Comparison of ENCODE assay signal across 28 mouse cellular contexts in the genomic region with DNA sequence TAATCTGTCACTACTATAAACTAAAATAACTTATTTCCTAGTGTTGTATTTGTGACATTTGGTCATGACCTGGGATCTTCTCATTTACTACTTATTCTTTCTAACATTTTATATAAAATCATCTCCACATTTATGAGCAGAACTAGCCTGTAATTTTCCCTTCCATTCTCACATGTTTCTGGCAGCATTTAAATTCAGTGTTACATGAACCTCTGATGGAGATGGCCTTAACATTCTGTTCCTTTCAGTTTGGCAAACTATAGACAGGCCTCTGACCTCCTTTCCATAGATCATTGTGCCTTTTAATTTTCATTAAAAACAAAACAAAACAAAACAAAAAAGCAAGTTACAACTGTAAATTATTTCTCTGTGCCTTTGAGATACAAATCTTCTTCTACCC.
"Had no signal": no experiment of that assay in that cellular context is flagged by ENCODE, and none has a peak within 500 bp of the region (broad histone marks: within the 10 kb centered on the region; RNA-seq: fewer than 3 reads in every experiment).

No protein-coding gene starts in this region.

- H3K9ac ChIP-seq: embryonic facial prominence, embryonic 12.5 days; embryonic facial prominence, embryonic 13.5 days; embryonic facial prominence, embryonic 15.5 days; forebrain, embryonic 12.5 days; forebrain, embryonic 13.5 days; forebrain, embryonic 15.5 days; forebrain, postnatal 0 days had no signal

- H3K4me2 ChIP-seq: embryonic facial prominence, embryonic 12.5 days; embryonic facial prominence, embryonic 13.5 days; embryonic facial prominence, embryonic 15.5 days; forebrain, embryonic 12.5 days; forebrain, embryonic 13.5 days; forebrain, embryonic 15.5 days had no signal

- DNase-seq: cerebellum, adult 18-20 months; cerebellum, adult 2 months; cerebellum, adult 8-10 months; cerebellum, adult 9-10 months; cerebellum, adult 9-11 months; cerebellum, postnatal 10 days; cerebellum, postnatal 14 days; cerebellum, postnatal 25 days; cerebellum, postnatal 36 days; embryo, embryonic 11 days; forebrain, postnatal 0 days; gastrocnemius, adult 2 months; gastrocnemius, postnatal 10 days; gastrocnemius, postnatal 14 days; gastrocnemius, postnatal 25 days; gastrocnemius, postnatal 36 days; heart, adult 11 months had no signal

- H3K27me3 ChIP-seq: embryonic facial prominence, embryonic 12.5 days; embryonic facial prominence, embryonic 13.5 days; embryonic facial prominence, embryonic 15.5 days; forebrain, embryonic 12.5 days; forebrain, embryonic 13.5 days; forebrain, embryonic 15.5 days had no signal

- H3K4me3 ChIP-seq: embryonic facial prominence, embryonic 10.5 days; embryonic facial prominence, embryonic 12.5 days; embryonic facial prominence, embryonic 13.5 days; embryonic facial prominence, embryonic 15.5 days; erythroblast, embryonic 14.5 days; forebrain, embryonic 10.5 days; forebrain, embryonic 12.5 days; forebrain, embryonic 13.5 days; forebrain, embryonic 15.5 days; gastrocnemius, adult 2 months had no signal

- ATAC-seq: forebrain, embryonic 13.5 days; forebrain, embryonic 14.5 days; forebrain, embryonic 15.5 days; forebrain, embryonic 16.5 days; forebrain, postnatal 0 days had no signal

- H3K36me3 ChIP-seq: embryonic facial prominence, embryonic 10.5 days; embryonic facial prominence, embryonic 12.5 days; embryonic facial prominence, embryonic 13.5 days; embryonic facial prominence, embryonic 15.5 days; forebrain, embryonic 10.5 days; forebrain, embryonic 12.5 days; forebrain, embryonic 15.5 days had no signal

- H3K4me1 ChIP-seq: embryonic facial prominence, embryonic 10.5 days; embryonic facial prominence, embryonic 12.5 days; embryonic facial prominence, embryonic 13.5 days; embryonic facial prominence, embryonic 15.5 days; forebrain, embryonic 10.5 days; forebrain, embryonic 12.5 days; forebrain, embryonic 13.5 days; forebrain, embryonic 15.5 days had no signal

- H3K9me3 ChIP-seq: embryonic facial prominence, embryonic 10.5 days; embryonic facial prominence, embryonic 12.5 days; embryonic facial prominence, embryonic 13.5 days; embryonic facial prominence, embryonic 15.5 days; forebrain, embryonic 10.5 days; forebrain, embryonic 12.5 days; forebrain, embryonic 13.5 days; forebrain, embryonic 15.5 days had no signal

- H3K27ac ChIP-seq: embryonic facial prominence, embryonic 10.5 days; embryonic facial prominence, embryonic 12.5 days; embryonic facial prominence, embryonic 13.5 days; embryonic facial prominence, embryonic 15.5 days; forebrain, embryonic 10.5 days; forebrain, embryonic 12.5 days; forebrain, embryonic 13.5 days; forebrain, embryonic 15.5 days; gastrocnemius, adult 2 months had no signal
